Mouse (Mus musculus) adrenal gland (tissue): ENCODE data around the gene Gm8897.
"Not testable (repeated sequence)": the region's sequence is repeated elsewhere in the genome, so short reads cannot be mapped to it uniquely, and the experiment has no call there.

Source experiments
- intact Hi-C: fragments of 180-260 bp; cut with DNase I; formaldehyde crosslinking; loops from one replicate; pipeline ENCODE4 v1.15.1; 2025
- long read RNA-seq, 2 experiments: library from polyadenylated mRNA; unstranded; transcript quantifications; one replicate each; pipeline ENCODE4 v2.0.0; 2020; ENCODE audit warnings: borderline replicate concordance in 1 of 2; ENCODE audit not compliant: insufficient replicate concordance in 1 of 2

Gene Gm8897
- long read RNA-seq, experiment 1: 0 reads
- long read RNA-seq, experiment 2: 0 reads

DNA sequence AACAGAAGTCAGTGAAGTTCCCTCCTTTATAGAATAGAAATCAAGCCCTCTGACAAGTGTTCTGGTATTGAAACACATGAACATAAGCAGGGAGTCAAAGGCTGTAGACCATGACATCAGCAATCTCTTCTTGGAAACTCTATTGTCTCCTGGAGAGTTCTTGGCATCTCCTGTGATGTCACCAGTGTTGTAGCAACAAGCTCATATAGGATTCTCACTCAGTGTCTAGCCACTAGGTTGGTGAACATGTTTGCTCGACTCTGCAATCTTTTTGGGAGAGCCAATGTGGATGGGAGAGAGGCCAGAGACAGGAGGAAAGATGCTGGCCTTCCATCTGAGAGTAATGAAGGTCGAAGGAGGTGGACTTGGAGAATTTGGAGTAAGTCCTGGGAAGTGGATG lies at the start of gene Gm8897:
Gene Gm8897 (plus strand): TSS at position 301 of the 400 bp plus-strand sequence.
- intact Hi-C loops: not testable (repeated sequence)

DNA sequence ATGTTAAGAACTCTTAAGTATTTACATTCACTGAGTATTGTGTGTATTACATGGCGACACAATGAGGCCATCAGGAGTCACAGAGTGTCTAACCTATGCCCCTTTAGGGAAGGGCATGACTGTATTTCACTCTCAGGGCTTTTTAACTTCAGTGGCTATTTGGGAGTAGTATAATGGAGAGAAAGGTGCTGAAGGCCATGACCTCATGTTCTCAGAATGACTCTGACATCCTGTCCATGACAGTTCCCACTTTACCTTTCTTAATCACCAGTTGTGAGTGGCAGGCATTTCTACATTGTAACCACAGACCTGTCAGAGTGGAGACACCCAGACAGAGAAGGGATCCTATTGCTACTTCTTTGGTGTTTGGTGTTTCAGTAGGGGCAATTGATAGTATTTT lies 473 bp downstream of the Gm8897 start:
- intact Hi-C loops: not testable (repeated sequence)
